Comparison of ENCODE assay signal across 16 mouse cellular contexts in the genomic region with DNA sequence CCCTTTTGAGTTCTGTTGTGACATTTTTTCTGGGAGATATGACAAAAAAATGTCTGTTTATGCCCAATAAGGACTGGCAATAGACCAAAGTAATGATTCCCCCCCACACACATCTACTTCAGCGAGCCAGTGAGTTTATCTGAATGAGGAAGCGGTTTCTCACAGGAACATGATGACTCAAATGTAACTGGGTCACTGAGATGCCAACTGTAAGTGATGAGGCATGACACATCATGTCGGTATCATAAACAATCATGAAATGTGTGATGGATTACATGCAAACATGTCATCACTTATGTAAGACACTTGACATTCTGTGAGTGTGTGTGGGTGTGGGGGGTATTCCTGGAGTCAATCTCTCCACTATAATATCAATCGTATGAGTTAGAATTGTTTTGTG. TPM values are rescaled to one million over a fixed set of nuclear protein-coding genes. Genes with fewer than 3 reads are reported as not detected.
A peak's percentile ranks its signal among the peaks of the same experiment; 100 is the strongest.
DNase-seq lines count a peak whose midpoint lies in the region; ATAC-seq and TF ChIP-seq lines count a peak whose summit lies in the region.
"Had no signal": no experiment of that assay in that cellular context is flagged by ENCODE, and none has a peak within 500 bp of the region (broad histone marks: within the 10 kb centered on the region; RNA-seq: fewer than 3 reads in every experiment).

No protein-coding gene starts in this region.

- ATAC-seq in lung, postnatal 0 days = peak; percentile 33
- peak; percentile 87 for ATAC-seq in CD4-positive, CD25-positive, alpha-beta regulatory T cell, adult 4 months
- peak; percentile 89 for ATAC-seq in common myeloid progenitor, adult 5-6 weeks (replicated peaks; ENCODE audit: low read depth, poor library complexity, severe bottlenecking)

- no peaks in the 10 kb centered on the region for H3K9me3 ChIP-seq in lung, postnatal 0 days (ENCODE audit: low read length)
- H3K9me3 ChIP-seq: heart, embryonic 13.5 days; hindbrain, embryonic 15.5 days had no signal

- no peak for TF ChIP-seq EP300 in lung, postnatal 0 days (IDR thresholded peaks at IDR 0.05)

- H3K4me2 ChIP-seq in lung, postnatal 0 days (replicated peaks; ENCODE audit: low read depth, low read length) = no peak overlapping the region
- H3K4me2 ChIP-seq: heart, embryonic 13.5 days; hindbrain, embryonic 15.5 days; lung, embryonic 14.5 days had no signal

- no peaks in the 10 kb centered on the region for H3K36me3 ChIP-seq in lung, postnatal 0 days (ENCODE audit: insufficient read depth, low read length)
- H3K36me3 ChIP-seq: heart, embryonic 13.5 days; hindbrain, embryonic 15.5 days had no signal

- no peaks in the 10 kb centered on the region for H3K4me1 ChIP-seq in lung, postnatal 0 days (ENCODE audit: insufficient read depth, low read depth, low read length)
- H3K4me1 ChIP-seq: heart, embryonic 13.5 days; hindbrain, embryonic 15.5 days had no signal

- no peak for DNase-seq in lung, postnatal 0 days (ENCODE audit: low spot score)
- no peak for DNase-seq in lung, postnatal 4 days
- DNase-seq in kidney, postnatal 4 days = no peak
- DNase-seq in kidney, postnatal 36 days = no peak
- no peak for DNase-seq in natural killer cell, adult 2 months (ENCODE audit: low spot score in 2 of 2)
- DNase-seq: cerebellum, postnatal 10 days; heart, postnatal 36 days; kidney, adult 11 months; kidney, postnatal 14 days; spleen, adult 18-20 months; thymus, adult 2 months had no signal

- 44% methylated on average over 4 of the region's 4 CpGs for WGBS in lung, postnatal 0 days

- TF ChIP-seq CTCF in lung, postnatal 0 days (IDR thresholded peaks at IDR 0.05) = no peak

- no peaks in the 10 kb centered on the region for H3K27me3 ChIP-seq in lung, postnatal 0 days (replicated peaks; ENCODE audit: insufficient read depth, low read length)
- H3K27me3 ChIP-seq: hindbrain, embryonic 15.5 days had no signal

- no peak overlapping the region for H3K9ac ChIP-seq in lung, postnatal 0 days (replicated peaks; ENCODE audit: low read depth)
- H3K9ac ChIP-seq: heart, embryonic 13.5 days; hindbrain, embryonic 15.5 days; lung, embryonic 14.5 days had no signal

- H3K27ac ChIP-seq in lung, postnatal 0 days (ENCODE audit: low read length) = no peak overlapping the region
- H3K27ac ChIP-seq: heart, embryonic 13.5 days; hindbrain, embryonic 15.5 days had no signal

- no peak overlapping the region for H3K4me3 ChIP-seq in lung, postnatal 0 days (ENCODE audit: low read depth, low read length)
- H3K4me3 ChIP-seq: heart, embryonic 13.5 days; hindbrain, embryonic 15.5 days had no signal

RNA-seq across cellular contexts. Expression of a gene that starts 23.3 kb away (rescaled TPM):
- 65.4 and 69.8 TPM in 2 replicates for polyA plus RNA-seq in lung, postnatal 0 days (2015; fragmentation: Nextera tagmentation; extraction: Ambion mirVana)
- polyA plus RNA-seq in CD4-positive, CD25-positive, alpha-beta regulatory T cell, adult 4 months (2017; shearing (Covaris generic)) = 100 to 1,000 TPM in 1 of 2 experiments, 10 to 100 TPM in 1; 95.8 to 117 TPM
- 62.3 and 69.6 TPM in 2 replicates for total RNA-seq in common myeloid progenitor, adult 5-6 weeks (2017)

Comparison
In these comparisons a context has a peak if more than half of its experiments do, and no peak if none do; other contexts are left out.
1. ATAC-seq: peak in every context shown above with its lines; median percentile 89 in common myeloid progenitor, adult 5-6 weeks; 87 in CD4-positive, CD25-positive, alpha-beta regulatory T cell, adult 4 months; 33 in lung, postnatal 0 days.